Mouse (Mus musculus) myocyte (in vitro differentiated cells): ENCODE measurements around the gene Smim20.

Experiments used
- POLR2A ChIP-seq: IDR thresholded peaks from one replicate; pipeline ENCODE4 v1.6.1; 2011; ENCODE audit warnings: low read depth, mild to moderate bottlenecking, control low read depth, moderate library complexity; ENCODE audit not compliant: insufficient read length
- TCF3 ChIP-seq: IDR thresholded peaks from one replicate; pipeline ENCODE4 v1.6.1; 2011; ENCODE audit warnings: low read depth, control low read depth; ENCODE audit not compliant: insufficient read length
- USF1 ChIP-seq: IDR thresholded peaks from one replicate; pipeline ENCODE4 v1.6.1; 2011; ENCODE audit warnings: low read depth, mild to moderate bottlenecking, control low read depth, moderate library complexity

- TF ChIP-seq POLR2A (no peak), USF1 (no peak), TCF3 (no peak)
Observed at GRCm38 (mm10) chr5:53265740-53266139, 1.1 kb upstream of the Smim20 start.
